Mouse (Mus musculus) kidney, adult 8-10 months (tissue): ENCODE measurements around the gene Frzb.

Source experiments
- DNase-seq, 2 experiments: peaks; one replicate each; pipeline ENCODE4 v3.0.0; 2022

Frzb gene

GRCm38 (mm10) chr2:80423116-80423515 is 24.3 kb downstream of the Frzb start:
- DNase-seq = peak; percentile 51 to 55

GRCm38 (mm10) chr2:80421990-80422389 is 25.4 kb downstream of the Frzb start:
- DNase-seq = no peak

GRCm38 (mm10) chr2:80416286-80416685 is 31.1 kb downstream of the Frzb start:
- peak; percentile 32 to 39 for DNase-seq

- no peak for DNase-seq
These were observed 33.0 kb downstream of the Frzb start for GRCm38 (mm10) chr2:80414387-80414786.

GRCm38 (mm10) chr2:80413124-80413523 is 34.3 kb downstream of the Frzb start:
- DNase-seq = no peak

GRCm38 (mm10) chr2:80409893-80410574 is 37.4 kb downstream of the Frzb start:
- peak; percentile 37 to 64 for DNase-seq

GRCm38 (mm10) chr2:80404770-80405169 is 42.7 kb downstream of the Frzb start:
- no peak for DNase-seq

GRCm38 (mm10) chr2:80398595-80399099 is 48.8 kb downstream of the Frzb start:
- no peak for DNase-seq

GRCm38 (mm10) chr2:80396864-80397263 is 50.6 kb downstream of the Frzb start:
- no peak for DNase-seq

- DNase-seq = no peak
These were observed 51.4 kb downstream of the Frzb start for GRCm38 (mm10) chr2:80396057-80396456.

- no peak for DNase-seq
These were observed 59.1 kb downstream of the Frzb start for GRCm38 (mm10) chr2:80388341-80388740.

GRCm38 (mm10) chr2:80387668-80388067 is 59.8 kb downstream of the Frzb start:
- DNase-seq = no peak

- no peak for DNase-seq
These were observed 61.2 kb downstream of the Frzb start for GRCm38 (mm10) chr2:80386255-80386654.

GRCm38 (mm10) chr2:80384447-80384846 is 63.0 kb downstream of the Frzb start:
- DNase-seq = no peak

GRCm38 (mm10) chr2:80379848-80380247 is 67.6 kb downstream of the Frzb start:
- no peak for DNase-seq

GRCm38 (mm10) chr2:80374892-80375291 is 72.5 kb downstream of the Frzb start:
- DNase-seq = no peak

- DNase-seq = no peak
These were observed 76.0 kb downstream of the Frzb start for GRCm38 (mm10) chr2:80371458-80371857.
